Mouse (Mus musculus) layer of hippocampus, postnatal 14 days (tissue): ENCODE data around the gene Tbxas1. TPM values are rescaled to one million over a fixed set of nuclear protein-coding genes. Genes with fewer than 3 reads are reported as not detected.
A peak's percentile ranks its signal among the peaks of the same experiment; 100 is the strongest.

Experiments used
- DNase-seq, 2 experiments: peaks; one replicate each; pipeline ENCODE4 v3.0.0; 2021 to 2022; ENCODE audit warnings: low spot score in 2 of 2, mixed read lengths in 1 of 2
- total RNA-seq, 2 experiments: library from RNA; stranded (reverse); gene quantifications; 2 replicates each; pipeline ENCODE4 v1.2.3; 2021

Gene Tbxas1
- total RNA-seq, 2 experiments from 2014 or later = 1.9 to 3.1 TPM

DNA sequence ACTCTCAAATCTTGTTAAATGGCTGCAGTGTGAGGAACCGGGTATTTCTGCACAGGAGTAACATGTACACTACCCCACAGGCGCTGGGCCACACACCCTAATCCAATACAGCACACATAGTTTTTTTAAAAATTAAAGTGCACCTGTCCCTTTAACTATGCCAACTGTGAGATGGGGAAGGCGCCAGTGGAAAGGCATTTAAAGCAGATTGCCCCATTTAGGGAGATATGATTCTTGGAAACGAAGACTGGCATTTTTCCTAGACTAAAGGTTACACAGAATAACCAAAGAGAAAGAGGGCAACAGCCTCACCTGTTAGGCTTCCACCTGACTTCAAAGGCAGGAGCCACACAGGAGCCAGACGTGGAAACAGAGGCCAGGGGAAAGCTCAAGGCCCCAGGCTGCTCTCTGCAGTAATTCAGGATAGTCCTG, 21.6 kb upstream of the Tbxas1 start:
- DNase-seq = no peak

DNA sequence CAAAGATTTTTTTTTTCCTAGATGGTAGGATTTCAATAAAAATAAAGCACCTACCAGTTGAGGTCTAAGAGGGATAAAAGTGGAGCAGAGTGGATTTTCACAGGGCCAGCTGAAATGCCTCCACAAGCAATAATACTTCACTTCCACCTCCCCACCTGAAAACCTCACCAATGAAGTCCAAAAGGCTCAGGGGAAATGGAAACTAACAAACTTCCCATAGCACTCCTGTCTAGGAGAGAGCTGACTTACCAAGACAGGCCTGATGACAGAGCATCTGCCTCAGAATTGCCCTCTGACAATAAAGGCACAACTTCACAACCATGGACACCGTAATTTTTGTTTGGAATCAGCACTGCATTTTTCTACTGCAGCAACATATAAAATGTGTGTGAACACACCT, 15.4 kb upstream of the Tbxas1 start:
- no peak for DNase-seq

- no peak for DNase-seq
Measured at GRCm38 (mm10) chr6:38860301-38860700, 14.9 kb upstream of the Tbxas1 start.

DNA sequence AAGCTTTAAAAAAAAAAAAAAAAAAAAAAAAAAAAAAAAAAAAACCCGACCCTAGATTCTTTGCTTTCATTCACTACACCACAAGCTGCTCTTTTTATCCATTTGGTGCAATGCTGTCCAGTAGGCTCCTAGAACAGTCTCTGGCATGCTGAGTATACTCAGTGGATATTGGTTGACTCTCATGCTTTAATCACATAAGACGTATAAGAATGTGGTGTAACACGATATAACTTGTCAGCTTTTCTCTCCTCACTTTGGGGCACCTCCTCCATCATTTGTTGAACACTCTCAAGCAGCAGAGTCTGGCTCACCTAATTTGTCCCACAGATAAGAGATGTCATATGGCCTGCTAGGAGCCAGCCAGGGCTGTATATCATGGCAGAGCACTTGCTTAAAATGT, 11.6 kb upstream of the Tbxas1 start:
- no peak for DNase-seq

GRCm38 (mm10) chr6:38865805-38866204, 9.4 kb upstream of the Tbxas1 start:
- no peak for DNase-seq

DNA sequence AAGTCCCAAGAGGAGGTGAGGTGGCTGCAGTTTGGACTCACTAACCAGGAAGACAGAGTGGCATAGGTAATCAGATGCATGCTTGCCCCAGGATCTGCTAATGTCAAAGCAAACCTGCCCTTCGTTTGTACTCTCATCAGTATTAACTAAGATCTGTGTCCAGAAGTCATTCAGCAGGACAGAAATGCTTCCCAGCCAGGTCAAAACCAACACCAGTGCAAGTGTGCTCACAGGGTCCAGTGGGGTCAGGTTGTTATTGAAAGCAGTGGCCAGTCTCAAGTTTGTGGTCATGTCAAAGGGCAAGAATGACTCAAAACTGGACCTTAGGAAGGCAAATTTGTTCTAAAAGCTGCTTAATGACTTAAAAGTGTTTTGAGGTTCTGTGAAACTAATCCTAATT, 8.8 kb upstream of the Tbxas1 start:
- no peak for DNase-seq

DNA sequence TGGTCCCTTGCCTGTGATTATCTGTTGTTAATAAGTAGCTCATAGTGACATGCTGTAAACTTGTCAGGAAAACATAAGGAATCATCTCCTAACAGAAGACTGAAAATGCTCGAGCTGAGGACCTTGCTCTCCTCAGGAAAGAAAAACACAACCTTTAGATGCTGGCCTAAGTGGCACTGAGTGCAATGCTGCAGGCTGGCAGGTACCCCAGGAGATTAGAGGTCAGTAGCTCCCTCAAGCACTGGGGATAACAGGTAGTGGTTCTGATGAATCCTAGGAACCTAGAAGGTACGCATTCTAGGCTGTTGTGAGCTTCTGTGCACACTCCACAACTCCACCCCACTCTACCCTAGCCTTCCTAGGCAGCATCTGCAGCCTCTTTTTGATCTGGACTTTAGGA, 8.4 kb upstream of the Tbxas1 start:
- no peak for DNase-seq

DNA sequence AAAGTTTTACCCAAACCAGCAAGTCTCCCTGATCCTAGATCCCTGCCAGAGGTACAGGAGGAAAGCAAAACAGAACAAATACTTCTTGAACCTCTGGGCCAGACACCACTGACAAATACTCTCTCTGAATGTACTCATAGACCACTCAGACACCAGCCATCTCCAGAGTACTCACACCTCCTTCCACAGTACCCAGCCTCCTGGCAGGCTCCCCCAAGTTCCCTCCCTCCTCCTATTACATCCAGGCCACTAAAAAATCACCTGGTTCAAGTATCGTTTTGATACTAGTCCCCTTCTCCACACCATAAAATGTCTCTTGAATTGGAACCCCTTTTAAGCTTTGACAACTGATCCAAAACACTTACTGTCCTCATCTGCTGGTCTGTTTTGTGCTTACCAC, 7.9 kb upstream of the Tbxas1 start:
- no peak for DNase-seq

DNA sequence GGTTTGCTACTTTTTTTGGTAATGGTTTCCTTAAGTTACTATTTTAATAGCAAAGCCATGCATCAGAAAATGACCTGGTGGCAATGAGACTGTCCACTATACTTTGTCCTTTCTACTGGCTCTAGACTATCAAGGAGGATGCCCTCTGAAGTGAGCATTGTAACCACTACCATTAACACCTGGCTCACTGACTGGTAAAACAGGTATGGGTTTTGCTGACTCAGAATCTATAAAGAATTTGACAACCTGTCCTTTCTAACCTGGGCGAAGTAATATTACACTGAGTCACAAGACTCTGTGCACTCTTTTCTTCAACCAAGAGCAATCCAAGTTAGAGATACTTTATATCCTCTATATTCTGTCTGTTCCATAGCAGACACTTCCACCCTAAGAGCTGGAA, 6.2 kb upstream of the Tbxas1 start:
- DNase-seq = no peak

DNA sequence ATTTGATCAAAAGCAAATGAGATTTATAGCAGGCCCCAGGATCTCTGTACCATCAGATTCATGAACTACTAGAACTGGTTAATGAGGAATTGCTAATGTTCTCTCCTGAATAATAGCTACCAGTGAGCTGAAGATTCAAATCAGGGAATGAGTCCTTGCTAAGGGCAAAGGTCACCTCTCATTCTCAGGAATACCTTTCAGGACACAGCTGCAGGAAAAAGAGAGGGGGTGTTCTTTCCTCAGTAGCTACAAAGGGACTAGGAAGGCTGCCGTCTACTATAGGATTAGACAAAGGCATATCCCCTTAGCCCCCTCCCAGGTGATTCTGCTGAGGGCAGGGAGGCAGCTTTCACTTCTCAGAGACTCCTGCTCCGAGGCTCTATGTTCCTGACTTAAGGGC, 5.1 kb upstream of the Tbxas1 start:
- DNase-seq = no peak

DNA sequence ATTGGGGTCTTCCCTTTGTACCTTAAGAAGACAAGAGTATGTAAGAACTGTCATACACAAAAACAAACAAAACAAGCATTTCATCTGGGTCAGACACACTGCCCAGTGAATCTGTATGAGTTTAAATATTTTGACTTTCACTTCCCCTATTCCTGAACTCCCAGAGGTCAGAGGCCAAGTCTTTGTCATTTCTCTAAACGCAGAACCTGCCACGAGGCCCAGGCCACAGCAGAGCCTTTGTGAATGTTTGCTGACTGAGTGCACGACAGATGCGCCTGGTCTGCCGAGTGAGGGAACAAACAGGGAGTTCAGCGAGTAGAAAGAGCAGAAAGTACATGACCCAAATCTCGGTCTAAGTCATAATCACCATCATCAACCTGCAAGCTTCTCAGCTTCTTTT, 4.2 kb upstream of the Tbxas1 start:
- no peak for DNase-seq

- no peak for DNase-seq
Measured at GRCm38 (mm10) chr6:38873316-38873715, 1.9 kb upstream of the Tbxas1 start.

GRCm38 (mm10) chr6:38874035-38874434, 1.2 kb upstream of the Tbxas1 start:
- peak; percentile 71 to 80 for DNase-seq

DNA sequence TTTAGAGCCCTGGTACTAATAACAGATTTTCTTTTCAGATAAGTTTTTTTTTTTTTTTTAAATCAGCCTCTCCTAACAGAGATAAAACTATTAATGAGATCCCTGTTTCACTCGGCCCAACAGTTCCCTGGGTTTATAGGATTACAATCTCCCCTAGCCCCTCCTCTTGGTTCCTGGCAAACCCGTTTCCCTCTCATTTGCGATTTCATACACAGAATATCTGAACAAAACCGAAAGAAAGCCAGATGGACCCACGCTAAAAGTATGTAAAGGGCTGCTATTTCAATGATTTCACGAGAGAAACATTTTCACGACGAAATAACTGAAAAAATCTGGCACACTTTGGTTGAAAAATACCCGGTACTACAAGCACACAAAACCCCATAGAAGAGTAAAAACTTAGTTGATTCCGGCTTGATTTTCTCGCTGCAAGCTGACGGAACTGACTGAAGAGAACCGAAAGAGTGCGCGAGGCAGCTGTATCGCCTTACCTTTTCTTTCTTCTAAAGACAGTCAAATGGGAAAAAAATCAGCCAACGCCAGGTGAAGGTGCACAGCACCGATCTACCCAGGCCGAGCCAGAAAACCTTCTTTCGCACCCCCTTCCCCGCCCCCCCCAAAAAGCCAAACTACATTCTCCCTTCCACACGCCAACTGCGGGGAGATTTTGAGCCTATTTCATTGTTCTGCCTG, 493 bp upstream of the Tbxas1 start:
- DNase-seq = peak; percentile 20 to 26

- peak; percentile 71 to 78 for DNase-seq
Measured at GRCm38 (mm10) chr6:38876071-38876911, 1.1 kb downstream of the Tbxas1 start, which contains the start of gene Hipk2. Gene Hipk2, minus strand, starts transcription at chr6:38876165.

- no peak for DNase-seq
Measured at GRCm38 (mm10) chr6:38877674-38878073, 2.5 kb downstream of the Tbxas1 start.

GRCm38 (mm10) chr6:38881468-38881867, 6.3 kb downstream of the Tbxas1 start:
- DNase-seq = no peak

- DNase-seq = no peak
Measured at GRCm38 (mm10) chr6:38881975-38882374, 6.8 kb downstream of the Tbxas1 start.

DNA sequence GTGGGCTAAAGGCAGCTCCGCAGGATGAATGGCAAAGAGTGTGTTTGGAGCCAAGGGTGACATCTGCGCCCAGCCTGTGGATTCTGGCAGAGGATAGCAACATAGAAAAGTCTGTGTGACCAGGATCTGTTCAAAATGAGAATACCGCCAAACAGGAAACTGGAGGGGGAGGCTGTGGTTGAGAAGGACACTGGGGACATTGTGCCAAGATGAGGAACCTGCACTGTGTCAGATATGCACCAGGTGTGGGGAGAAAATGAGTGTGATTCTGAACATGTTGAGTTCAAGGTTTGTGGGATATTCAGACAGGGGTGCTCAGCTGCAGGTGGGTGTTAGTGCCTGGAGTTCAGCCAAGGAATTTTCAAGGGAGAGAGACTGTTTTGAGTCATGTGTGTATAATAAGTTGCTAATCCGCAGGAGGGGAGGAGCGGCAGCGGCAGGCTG, 7.5 kb downstream of the Tbxas1 start:
- DNase-seq = peak; percentile 17 to 33

DNA sequence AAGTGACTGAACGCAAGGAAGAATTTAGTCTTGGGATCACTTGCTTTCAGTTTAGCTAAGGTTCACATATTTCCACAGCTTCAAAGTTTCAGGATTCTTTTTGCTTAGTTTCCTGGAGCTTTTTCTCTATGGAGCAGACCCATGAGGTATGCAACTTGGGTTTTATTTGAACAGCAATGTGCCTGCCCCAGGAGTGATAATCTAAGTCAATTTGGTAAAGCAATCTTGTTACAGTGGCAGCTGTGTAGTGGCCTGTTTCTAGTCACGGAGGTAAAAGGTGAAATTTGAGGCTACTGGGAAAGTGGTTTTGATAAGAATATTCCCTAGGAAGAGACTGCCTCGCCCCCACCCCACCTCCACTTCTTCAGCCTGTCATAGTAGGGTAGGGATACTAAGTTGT, 9.3 kb downstream of the Tbxas1 start:
- DNase-seq = no peak

DNA sequence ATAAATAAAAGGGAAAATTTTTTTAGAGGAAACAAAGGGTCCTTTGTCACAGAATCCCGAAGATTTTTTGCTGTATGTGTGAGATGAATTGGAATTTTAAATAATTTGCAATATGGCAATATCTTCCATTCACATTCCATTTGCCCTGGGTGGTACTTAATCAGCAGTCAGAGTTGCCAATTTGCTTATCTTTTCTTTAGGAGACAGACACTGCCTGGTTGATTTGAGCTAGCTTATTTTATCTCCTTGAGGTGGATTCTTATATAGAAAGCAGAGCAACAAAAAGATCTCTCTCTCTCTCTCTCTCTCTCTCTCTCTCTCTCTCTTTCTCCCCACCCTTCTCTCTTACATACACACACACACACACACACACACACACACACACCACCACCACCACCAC, 9.9 kb downstream of the Tbxas1 start:
- DNase-seq = no peak

GRCm38 (mm10) chr6:38887436-38887835, 12.2 kb downstream of the Tbxas1 start:
- DNase-seq = no peak
